Mouse (Mus musculus) forebrain, postnatal 0 days (tissue): ENCODE measurements at regions not wholly inside any gene's neighbourhood (a gene's known extent, or its start where the extent isn't known, plus 50 kb on each side); places are given as distances from the start of the nearest gene placed in this dataset.
A peak's percentile ranks its signal among the peaks of the same experiment; 100 is the strongest.

Experiments used
- ATAC-seq: fragments of 200-750 bp; cut with Nextera tagmentation; 2 replicates; pipeline ENCODE4 v1.8.0; 2017; ENCODE audit warnings: mild to moderate bottlenecking, moderate library complexity
- DNase-seq: peaks from one replicate; pipeline ENCODE4 v3.0.0-alpha.2; 2015
- H3K27ac ChIP-seq: fragments of 300-500 bp; sonication (generic); 2 replicates; pipeline ENCODE4 v1.5.1; 2014; ENCODE audit warnings: low read depth, mild to moderate bottlenecking, antibody characterized with exemption, low read length, moderate library complexity, mixed read lengths
- H3K27me3 ChIP-seq: fragments of 300-500 bp; sonication (generic); 2 replicates; pipeline ENCODE4 v1.6.1; 2014; ENCODE audit warnings: mild to moderate bottlenecking, low read length, mixed read lengths; ENCODE audit not compliant: insufficient read depth
- H3K36me3 ChIP-seq: fragments of 300-500 bp; sonication (generic); 2 replicates; pipeline ENCODE4 v1.6.1; 2014; ENCODE audit warnings: mild to moderate bottlenecking, moderate library complexity; ENCODE audit not compliant: insufficient read depth
- H3K4me1 ChIP-seq: fragments of 300-500 bp; sonication (generic); 2 replicates; pipeline ENCODE4 v1.6.1; 2014; ENCODE audit warnings: antibody characterized with exemption; ENCODE audit not compliant: insufficient read depth
- H3K4me2 ChIP-seq: fragments of 300-500 bp; sonication (generic); 2 replicates; pipeline ENCODE4 v1.6.1; 2014; ENCODE audit warnings: low read depth, mild to moderate bottlenecking, moderate library complexity
- H3K4me3 ChIP-seq: fragments of 300-500 bp; sonication (generic); 2 replicates; pipeline ENCODE4 v1.5.1; 2014; ENCODE audit warnings: low read depth, low read length, mixed read lengths
- H3K9ac ChIP-seq: fragments of 300-500 bp; sonication (generic); 2 replicates; pipeline ENCODE4 v1.6.1; 2014; ENCODE audit warnings: mild to moderate bottlenecking
- H3K9me3 ChIP-seq: fragments of 300-500 bp; sonication (generic); 2 replicates; pipeline ENCODE4 v1.6.1; 2016; ENCODE audit warnings: low read length
- CTCF ChIP-seq: sonication (generic); IDR thresholded peaks from 2 replicates; pipeline ENCODE4 v1.5.1; 2016; ENCODE audit warnings: antibody characterized with exemption, control low read depth, low read depth
- WGBS: fragments of 180-500 bp; shearing (Covaris S2); extraction: QIAGEN DNeasy Blood & Tissue Kit; methylation state at CpG from one replicate; pipeline ENCODE4 v1.1.7; 2014; 5-methylcytosine and 5-hydroxymethylcytosine counted together

- 26% methylated on average over 3 of the region's 3 CpGs for WGBS
- Histone ChIP-seq H3K9me3 (no peaks in the 10 kb centered on the region), H3K27me3 (no peaks in the 10 kb centered on the region), H3K4me3 (no peak overlapping the region), H3K36me3 (no peaks in the 10 kb centered on the region), H3K9ac (no peak overlapping the region), H3K4me1 (no peaks in the 10 kb centered on the region), H3K27ac (no peak overlapping the region), H3K4me2 (no peak overlapping the region)
- DNase-seq (peak; percentile 20), ATAC-seq (no peak)
- no peak for TF ChIP-seq CTCF
Observed at GRCm38 (mm10) chr13:72800546-72800945, 171.9 kb downstream of the Irx2 start.

DNA sequence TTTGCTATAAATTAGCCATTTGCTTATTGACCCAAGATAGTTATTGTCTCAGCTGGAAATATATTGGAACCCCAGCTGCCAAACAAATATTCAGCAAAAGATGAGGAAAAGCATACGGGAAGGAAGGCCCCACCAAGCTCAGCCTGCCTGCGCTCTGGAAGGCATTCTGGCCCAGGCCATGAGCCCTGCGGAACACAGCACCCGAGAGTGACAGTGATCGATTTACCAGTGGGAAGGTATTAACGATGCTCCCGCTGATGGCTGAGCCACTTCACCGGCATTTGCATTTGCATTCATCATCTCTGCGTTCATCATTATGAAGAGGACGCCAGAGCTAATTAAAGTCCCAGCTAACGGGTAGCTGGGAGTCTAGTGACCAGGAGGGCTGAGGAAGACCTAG, 174.8 kb downstream of the Irx2 start:
- no peak overlapping the region for H3K4me3 ChIP-seq
- H3K4me2 ChIP-seq = no peak overlapping the region
- H3K27me3 ChIP-seq = no peaks in the 10 kb centered on the region
- no peak overlapping the region for H3K9ac ChIP-seq
- no peak for ATAC-seq
- H3K9me3 ChIP-seq = no peaks in the 10 kb centered on the region
- WGBS = 33% methylated on average over 11 of the region's 11 CpGs
- no peaks in the 10 kb centered on the region for H3K36me3 ChIP-seq
- DNase-seq = no peak
- H3K27ac ChIP-seq = no peak overlapping the region
- no peak for TF ChIP-seq CTCF
- H3K4me1 ChIP-seq = no peaks in the 10 kb centered on the region

- 96% methylated on average over 3 of the region's 3 CpGs for WGBS
- Histone ChIP-seq H3K4me3 (no peak overlapping the region), H3K4me2 (no peak overlapping the region), H3K27ac (no peak overlapping the region), H3K9ac (no peak overlapping the region), H3K9me3 (no peaks in the 10 kb centered on the region), H3K27me3 (no peaks in the 10 kb centered on the region), H3K4me1 (no peaks in the 10 kb centered on the region), H3K36me3 (no peaks in the 10 kb centered on the region)
- DNase-seq (no peak), ATAC-seq (no peak)
- no peak for TF ChIP-seq CTCF
Observed at GRCm38 (mm10) chr13:72809226-72809625, 180.6 kb downstream of the Irx2 start.

DNA sequence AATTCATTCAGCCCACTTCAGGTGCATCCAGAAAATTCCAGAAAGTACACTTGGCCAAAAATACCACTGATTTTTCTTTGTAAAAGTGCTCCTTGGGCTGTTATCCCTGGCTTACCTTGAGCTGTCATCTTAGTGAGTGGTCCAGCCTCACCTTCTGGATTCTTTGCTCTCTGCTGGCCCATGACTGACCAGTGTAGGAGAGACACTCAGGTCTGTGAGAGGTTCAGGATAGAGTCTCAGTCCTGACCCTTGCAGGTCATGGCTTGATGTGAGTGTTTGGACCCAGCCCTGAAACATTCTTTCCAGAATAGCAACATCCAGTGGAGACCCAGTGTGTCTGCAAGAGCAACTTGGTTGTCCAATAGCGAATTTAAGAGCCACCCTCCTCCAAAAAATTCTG, 182.0 kb downstream of the Irx2 start:
- no peak overlapping the region for H3K4me2 ChIP-seq
- 78% methylated on average over 1 of the region's 1 CpGs for WGBS

DNA sequence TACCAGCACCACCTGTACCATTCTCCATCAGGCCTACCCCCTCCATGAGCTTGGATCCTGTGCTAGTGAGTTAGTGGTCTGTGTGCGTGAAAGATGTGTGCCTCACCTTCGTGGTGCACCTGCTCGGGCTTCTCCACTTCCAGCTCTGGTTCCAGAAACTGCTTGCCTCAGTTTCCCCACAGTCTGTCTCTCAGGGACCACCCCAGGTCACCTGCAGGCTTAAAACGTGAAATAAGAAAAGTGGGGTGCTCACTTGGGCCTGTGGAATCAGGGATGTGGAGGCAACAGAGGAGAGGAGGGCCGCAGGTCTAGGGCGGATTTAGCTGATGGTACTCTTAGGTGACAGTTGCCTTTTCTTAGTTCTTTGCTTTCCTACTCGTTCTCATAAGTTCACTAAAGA, 186.0 kb downstream of the Irx2 start:
- 28% methylated on average over 7 of the region's 7 CpGs for WGBS
- Histone ChIP-seq H3K9ac (no peak overlapping the region), H3K4me3 (no peak overlapping the region), H3K27ac (no peak overlapping the region), H3K27me3 (peaks cover 30% of the 10 kb centered on the region), H3K9me3 (no peaks in the 10 kb centered on the region), H3K36me3 (no peaks in the 10 kb centered on the region), H3K4me1 (no peaks in the 10 kb centered on the region), H3K4me2 (no peak overlapping the region)
- no peak for DNase-seq
- ATAC-seq = no peak
- TF ChIP-seq CTCF = no peak

More for the DNA sequence above, 182.0 kb downstream of the Irx2 start:
- Histone ChIP-seq H3K36me3 (no peaks in the 10 kb centered on the region), H3K4me1 (no peaks in the 10 kb centered on the region), H3K9ac (no peak overlapping the region), H3K27ac (no peak overlapping the region), H3K27me3 (peaks cover 3% of the 10 kb centered on the region; the same call in 1 of the 2 replicates), H3K4me3 (no peak overlapping the region), H3K9me3 (no peaks in the 10 kb centered on the region)
- TF ChIP-seq CTCF = no peak
- DNase-seq = no peak
- ATAC-seq = no peak

- no peaks in the 10 kb centered on the region for H3K36me3 ChIP-seq
- 10% methylated on average over 4 of the region's 4 CpGs for WGBS
- H3K27me3 ChIP-seq = peaks cover 30% of the 10 kb centered on the region
- H3K27ac ChIP-seq = no peak overlapping the region
- no peak for TF ChIP-seq CTCF
- H3K4me3 ChIP-seq = no peak overlapping the region
- DNase-seq (no peak), ATAC-seq (no peak)
- no peaks in the 10 kb centered on the region for H3K9me3 ChIP-seq
- no peak overlapping the region for H3K9ac ChIP-seq
- H3K4me1 ChIP-seq = no peaks in the 10 kb centered on the region
- H3K4me2 ChIP-seq = no peak overlapping the region
Observed at GRCm38 (mm10) chr13:72815236-72815932, 186.8 kb downstream of the Irx2 start.

DNA sequence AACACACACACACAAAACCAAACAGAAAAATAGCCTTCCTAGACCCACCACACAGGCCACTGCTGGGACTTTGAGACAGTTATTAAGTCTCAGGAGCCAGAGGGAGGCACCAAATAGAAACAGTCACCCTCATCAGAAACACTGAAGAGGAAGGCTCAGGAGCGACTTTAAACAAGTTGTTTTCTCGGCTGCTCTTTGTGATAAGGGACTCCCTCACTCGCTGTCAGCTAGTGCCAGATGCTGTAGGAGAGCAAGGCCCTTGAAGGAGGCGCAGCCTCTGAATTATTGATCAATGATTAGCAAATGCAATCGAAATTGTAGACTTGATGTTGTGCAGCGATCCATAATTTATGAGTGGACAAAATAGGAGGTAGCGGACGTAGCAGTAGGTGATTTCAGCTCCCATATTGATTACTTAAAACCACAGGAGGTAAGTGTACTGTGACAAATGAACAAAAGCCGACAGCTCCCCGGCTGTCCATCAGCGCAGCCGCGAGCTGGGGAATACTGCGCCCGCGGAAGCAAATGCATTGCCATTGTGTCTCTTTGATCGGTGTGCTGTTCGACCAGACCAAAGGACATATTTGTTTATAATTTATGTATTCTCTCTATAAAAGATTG, 187.4 kb downstream of the Irx2 start:
- peak overlapping the region; percentile 23; the same call in 1 of the 2 replicates for H3K9ac ChIP-seq
- TF ChIP-seq CTCF = no peak
- no peaks in the 10 kb centered on the region for H3K4me1 ChIP-seq
- peak overlapping the region; percentile 38 for H3K4me2 ChIP-seq
- peaks cover 30% of the 10 kb centered on the region for H3K27me3 ChIP-seq
- no peak for ATAC-seq
- H3K27ac ChIP-seq = no peak overlapping the region
- peak; percentile 32 for DNase-seq
- 5% methylated on average over 18 of the region's 18 CpGs for WGBS
- H3K4me3 ChIP-seq = peak overlapping the region; percentile 16; the same call in 1 of the 2 replicates
- H3K9me3 ChIP-seq = no peaks in the 10 kb centered on the region
- H3K36me3 ChIP-seq = no peaks in the 10 kb centered on the region
